Mouse (Mus musculus) brain, embryonic 14.5 days (tissue): Measurements from ENCODE around the gene Bcas3.

ENCODE experiments used
- CTCF ChIP-seq: fragments of 200-500 bp; IDR thresholded peaks from 2 replicates; pipeline ENCODE4 v1.5.1; 2012; ENCODE audit warnings: inconsistent platforms, mild to moderate bottlenecking, moderate library complexity, borderline replicate concordance; ENCODE audit not compliant: insufficient read depth, insufficient read length; ENCODE audit errors: extremely low read depth
- POLR2A ChIP-seq: fragments of 200-500 bp; IDR thresholded peaks from 2 replicates; pipeline ENCODE4 v1.6.1; 2012; ENCODE audit warnings: mild to moderate bottlenecking, inconsistent platforms, borderline replicate concordance; ENCODE audit not compliant: poor library complexity, insufficient read depth, insufficient read length, severe bottlenecking; ENCODE audit errors: extremely low read depth

- TF ChIP-seq CTCF (no peak), POLR2A (no peak)
Measured at GRCm38 (mm10) chr11:85704062-85704748, 351.2 kb downstream of the Bcas3 start.
